Mouse (Mus musculus) spleen, postnatal 36 days (tissue): ENCODE data around the gene Pole.

Source experiments
- DNase-seq, 2 experiments: peaks; one replicate each; pipeline ENCODE4 v3.0.0; 2022; ENCODE audit warnings: low spot score in 2 of 2, mixed read lengths in 1 of 2

Pole gene

GRCm38 (mm10) chr5:110285770-110286445 lies at the start of gene Pole, which contains the start of gene Pxmp2:
TSS of gene Pole (plus strand) at chr5:110286306.
TSS of gene Pxmp2 (minus strand) at chr5:110286186.
- peak; percentile 83 to 88 for DNase-seq

GRCm38 (mm10) chr5:110244091-110244490 lies 42.0 kb upstream of the Pole start:
- DNase-seq, result no peak

GRCm38 (mm10) chr5:110266941-110267340 lies 19.2 kb upstream of the Pole start:
- DNase-seq, result no peak

DNA sequence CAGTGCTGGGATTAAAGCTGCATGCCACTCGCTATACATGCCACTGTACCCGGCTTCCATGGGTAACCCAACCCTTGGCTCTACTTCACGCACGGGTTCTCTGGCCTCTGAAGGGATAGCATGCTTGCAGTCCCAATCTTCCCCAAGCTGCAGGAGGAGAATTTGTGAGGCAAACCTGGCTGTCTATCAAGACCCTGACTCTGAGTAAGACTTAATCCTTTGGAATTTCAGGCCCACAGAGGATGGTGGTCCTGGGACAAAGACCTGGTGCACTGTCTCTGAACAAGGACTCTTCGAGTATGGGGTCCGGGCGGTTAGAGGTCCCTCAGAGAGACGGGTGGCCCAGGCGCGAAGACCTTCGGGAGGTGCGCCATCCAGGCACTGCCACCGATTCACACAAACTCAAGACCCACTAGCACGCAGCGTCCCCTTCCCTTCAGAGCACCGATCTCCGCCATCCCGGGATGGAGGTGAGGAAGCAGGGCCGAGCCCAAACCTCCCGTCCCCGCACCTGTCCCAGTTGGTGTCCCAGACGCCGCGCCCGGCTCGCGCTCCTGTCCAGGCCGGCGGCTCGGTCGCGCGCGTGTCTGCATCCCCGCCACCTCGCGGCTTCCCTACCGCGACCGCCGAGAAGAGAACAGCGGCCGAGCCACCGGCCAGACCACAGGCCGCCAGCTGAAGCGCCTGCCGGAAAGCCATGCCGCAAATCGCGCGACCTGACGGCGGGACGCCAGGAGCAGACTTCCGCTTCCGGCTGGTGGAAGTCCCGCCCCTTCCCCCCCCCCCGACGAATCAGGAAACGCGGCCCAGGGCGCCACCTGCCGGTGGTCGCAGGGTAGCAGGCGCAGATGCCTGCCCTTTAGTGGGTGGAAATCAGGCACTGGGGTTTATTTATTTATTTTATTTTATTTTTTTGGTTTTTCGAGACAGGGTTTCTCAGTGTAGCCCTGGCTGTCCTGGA lies 16.7 kb upstream of the Pole start, which contains the start of gene Pgam5:
Gene Pgam5 (minus strand): TSS at position 773 of the 961 bp plus-strand sequence.
- peak; percentile 80 to 84 for DNase-seq

DNA sequence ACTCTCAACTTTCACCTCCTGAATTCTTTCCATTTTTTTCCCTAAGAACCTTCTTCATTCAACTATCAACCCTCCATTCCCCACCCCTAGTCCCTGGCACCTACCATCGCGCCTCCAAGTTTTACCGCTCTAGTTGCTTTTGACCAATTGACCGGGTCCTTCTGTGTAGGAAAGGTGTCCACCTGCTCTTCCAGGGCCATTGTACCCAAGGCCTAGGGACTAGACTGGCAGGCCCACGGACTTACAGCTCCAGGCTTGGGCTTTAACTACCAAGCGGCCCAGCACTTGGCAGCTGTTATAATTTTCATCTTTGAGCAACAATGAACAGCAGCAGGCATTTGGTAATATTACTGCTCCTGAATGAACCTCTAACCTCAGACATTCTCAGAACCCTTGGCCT lies 15.9 kb upstream of the Pole start:
- DNase-seq, result no peak

DNA sequence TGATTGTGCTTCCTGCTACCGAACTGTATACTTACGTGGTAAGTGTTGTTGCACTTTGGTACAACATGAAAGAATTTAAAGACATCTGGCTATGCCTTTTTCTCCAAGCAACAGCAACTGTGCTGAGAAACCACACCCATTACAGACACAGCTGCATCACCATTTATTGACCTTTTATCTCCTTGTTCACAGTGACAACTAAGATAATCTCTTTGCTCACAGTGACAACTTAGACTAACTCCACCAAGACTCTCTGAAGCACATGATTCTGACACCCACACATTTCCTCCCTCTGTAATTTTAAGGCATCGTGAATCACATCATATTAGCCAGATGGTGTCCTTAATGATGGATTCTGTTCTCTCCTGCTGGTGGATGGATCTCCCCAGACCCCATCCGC lies 12.0 kb upstream of the Pole start:
- no peak for DNase-seq

DNA sequence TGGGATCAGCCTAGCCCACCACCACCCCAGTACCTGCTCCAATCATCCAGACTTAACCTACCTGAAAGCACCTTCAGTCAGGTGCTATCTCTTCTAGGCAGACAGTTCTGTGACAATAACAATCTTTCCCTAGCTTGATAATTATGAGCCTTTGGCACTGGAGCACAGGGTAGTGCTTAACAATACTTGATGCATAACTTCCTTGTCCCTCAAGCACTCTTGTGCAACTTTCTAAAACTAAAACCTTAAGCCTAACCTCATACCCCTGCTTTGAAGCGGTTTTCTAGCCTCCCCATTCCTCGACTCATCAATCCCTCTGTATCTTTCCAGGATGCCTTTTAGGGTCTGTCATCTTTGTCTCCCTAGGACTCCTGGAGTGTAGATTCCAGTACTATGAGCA lies 11.3 kb upstream of the Pole start:
- DNase-seq, result no peak

- DNase-seq, result no peak
Measured at GRCm38 (mm10) chr5:110276391-110276790, 9.7 kb upstream of the Pole start.

DNA sequence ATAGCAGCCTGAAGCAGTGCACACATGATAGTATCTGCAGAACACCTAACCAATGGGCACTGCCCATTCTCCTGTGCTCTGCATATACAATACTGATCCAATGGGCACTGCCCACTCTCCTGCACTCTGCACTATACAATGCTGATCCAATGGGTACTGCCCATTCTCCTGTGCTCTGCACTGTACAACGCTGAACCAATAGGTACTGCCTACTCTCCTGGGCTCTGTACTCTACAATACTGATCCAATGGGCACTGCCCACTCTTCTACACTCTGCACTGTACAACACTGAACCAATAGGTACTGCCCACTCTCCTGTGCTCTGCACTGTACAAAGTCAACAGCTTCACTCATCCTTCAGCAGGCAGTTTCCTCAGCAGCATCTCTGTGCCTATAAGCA lies 9.2 kb upstream of the Pole start:
- no peak for DNase-seq

DNA sequence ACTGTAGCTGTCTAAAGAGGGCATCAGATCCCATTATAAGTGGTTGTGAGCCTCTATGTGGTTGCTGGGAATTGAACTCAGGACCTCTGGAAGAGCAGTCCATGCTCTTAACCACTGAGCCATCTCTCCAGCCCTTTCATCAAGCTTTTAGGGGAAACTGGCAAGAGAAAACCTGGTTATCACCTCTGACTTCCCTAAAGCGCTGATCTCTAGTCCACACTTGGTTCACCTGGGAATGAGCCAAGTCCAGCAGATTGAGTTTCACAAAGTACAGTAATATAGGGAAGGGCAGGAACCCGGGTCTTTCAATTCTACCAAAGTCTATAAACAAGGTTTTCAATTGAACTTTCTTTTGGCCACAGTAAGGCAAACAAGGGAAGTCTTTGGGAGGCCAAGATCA lies 4.1 kb upstream of the Pole start:
- no peak for DNase-seq

GRCm38 (mm10) chr5:110284536-110284935 lies 1.6 kb upstream of the Pole start:
- peak; percentile 61 to 72 for DNase-seq

DNA sequence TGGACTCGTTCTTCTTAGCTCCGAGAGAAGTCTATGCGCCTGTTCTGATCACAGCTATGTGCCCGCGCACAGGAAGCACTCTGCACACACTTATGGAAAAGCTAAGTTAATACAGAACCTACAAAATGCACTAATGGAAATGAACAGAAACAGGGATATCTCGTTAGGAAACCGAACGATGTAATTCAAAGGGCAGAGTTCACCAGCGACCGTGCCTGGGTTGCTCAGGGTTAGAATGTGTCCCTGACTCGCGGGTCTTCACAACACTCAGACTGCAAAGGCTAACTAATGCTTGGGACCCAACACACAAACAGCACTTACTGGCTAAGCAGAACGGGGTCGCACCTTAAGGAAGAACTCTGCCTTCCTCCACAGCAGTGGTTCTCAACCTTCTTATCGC lies 950 bp upstream of the Pole start:
- no peak for DNase-seq

DNA sequence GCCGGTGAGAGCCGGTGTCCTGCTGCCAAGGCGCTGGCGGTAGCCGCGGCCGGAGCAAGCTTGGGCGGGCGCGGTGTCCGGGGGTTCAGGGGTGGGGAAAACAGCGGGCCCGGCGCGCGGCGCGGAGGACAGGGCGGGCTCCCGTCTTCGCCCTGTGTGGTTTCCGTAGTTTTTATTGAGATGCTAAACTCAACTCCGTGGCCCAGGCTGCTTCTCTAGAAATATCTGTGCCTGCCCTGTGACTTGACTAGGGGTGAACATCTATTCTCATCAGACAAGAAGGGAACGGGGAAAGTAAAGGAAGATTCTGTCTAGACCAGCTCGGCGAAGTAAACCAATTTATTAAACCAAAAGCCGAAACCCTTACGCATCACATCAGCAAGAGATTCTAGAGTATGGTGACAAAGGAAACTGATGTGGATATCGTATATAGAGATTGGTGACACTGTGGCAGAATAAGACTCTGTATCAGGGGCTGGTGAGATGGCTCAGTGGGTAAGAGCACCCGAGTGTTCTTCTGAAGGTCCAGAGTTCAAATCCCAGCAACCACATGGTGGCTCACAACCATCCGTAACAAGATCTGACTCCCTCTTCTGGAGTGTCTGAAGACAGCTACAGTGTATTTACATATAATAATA lies 459 bp downstream of the Pole start:
- DNase-seq, result no peak

DNA sequence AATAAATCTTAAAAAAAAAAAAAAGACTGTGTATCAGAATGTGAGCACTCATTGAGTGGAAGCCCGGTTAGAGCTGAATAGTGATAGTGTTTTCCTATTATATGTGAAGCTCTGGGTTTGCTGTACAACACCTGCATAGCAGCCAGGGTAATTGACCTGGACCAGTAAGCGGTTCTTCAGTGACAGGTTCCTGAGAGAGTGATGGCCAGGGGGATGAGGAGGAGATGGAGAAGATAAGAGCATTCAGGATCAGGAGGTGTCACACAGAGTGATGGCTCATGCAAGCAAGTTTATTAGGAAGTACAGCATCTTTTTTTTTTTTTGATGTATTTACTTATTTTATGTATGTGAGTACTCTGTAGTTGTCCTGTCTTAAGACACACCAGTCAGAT lies 974 bp downstream of the Pole start:
- DNase-seq, result no peak

GRCm38 (mm10) chr5:110291649-110292048 lies 5.5 kb downstream of the Pole start:
- DNase-seq, result no peak

GRCm38 (mm10) chr5:110296637-110297036 lies 10.5 kb downstream of the Pole start:
- no peak for DNase-seq

GRCm38 (mm10) chr5:110300591-110300990 lies 14.5 kb downstream of the Pole start:
- no peak for DNase-seq

- no peak for DNase-seq
Measured at GRCm38 (mm10) chr5:110308861-110309260, 22.8 kb downstream of the Pole start.

DNA sequence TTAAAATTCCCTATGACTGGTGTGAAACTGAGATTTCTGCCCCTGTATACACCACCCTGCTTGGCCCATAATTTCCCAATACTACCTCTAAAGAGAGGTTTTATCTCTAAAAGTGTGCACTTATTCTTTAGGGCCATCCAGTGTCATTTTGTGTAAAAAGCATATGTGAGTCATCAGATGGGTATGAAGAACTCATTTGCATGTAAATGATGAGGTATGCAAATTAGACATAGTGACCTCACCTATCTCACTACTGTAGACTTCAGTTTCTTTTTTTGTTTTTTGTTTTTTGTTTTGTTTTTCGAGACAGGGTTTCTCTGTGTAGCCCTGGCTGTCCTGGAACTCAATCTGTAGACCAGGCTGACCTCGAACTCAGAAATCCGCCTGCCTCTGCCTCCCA lies 27.0 kb downstream of the Pole start:
- DNase-seq, result no peak

GRCm38 (mm10) chr5:110330508-110330907 lies 44.4 kb downstream of the Pole start:
- no peak for DNase-seq

DNA sequence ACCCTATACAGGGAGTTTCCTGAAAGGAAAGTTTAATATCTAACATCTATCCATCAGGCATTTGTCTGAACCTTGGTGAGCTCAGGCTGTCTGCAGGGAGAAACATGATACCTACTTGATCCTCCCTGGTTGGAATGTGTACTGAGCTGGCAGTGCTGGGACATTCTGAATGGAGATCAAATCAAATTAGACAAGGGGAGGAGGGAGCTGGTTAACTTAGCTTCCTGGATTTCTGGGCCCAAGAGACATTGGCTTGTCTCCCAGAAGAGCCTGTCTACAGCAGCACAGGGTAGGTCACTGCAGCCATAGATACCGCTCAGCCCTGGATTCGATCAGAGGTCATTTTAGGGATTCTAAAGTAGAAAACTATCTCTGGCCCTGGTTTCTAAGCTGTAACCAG lies 52.7 kb downstream of the Pole start:
- no peak for DNase-seq

GRCm38 (mm10) chr5:110342648-110343284 lies 56.7 kb downstream of the Pole start, which contains the start of gene P2rx2:
TSS of gene P2rx2 (minus strand) at chr5:110343212.
- DNase-seq, result peak in 1 of 2 experiments; percentile 4
